Mouse (Mus musculus): ENCODE data around the gene Sumf1.

DNA sequence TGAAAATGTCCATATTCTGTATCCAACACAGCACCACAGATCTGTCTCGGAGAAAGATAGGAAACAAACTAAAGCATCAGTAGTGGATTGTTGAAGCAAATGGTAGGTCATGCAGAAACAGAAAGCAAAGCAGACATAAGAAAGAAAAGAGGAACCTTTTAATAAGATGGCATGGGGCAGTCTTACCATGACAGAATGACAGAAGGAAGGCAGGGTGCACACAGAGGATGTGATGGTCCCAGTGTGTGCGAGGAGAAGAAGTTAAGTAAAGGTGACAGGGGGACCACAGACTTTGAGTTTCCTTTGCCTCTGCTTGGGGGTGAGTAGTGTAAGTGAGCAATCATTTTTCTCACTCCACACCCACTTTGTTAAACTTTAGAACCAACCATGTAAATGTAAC, 6.3 kb downstream of the Sumf1 start:
- no peak for TF ChIP-seq USF1 (IDR thresholded peaks at IDR 0.05; ENCODE audit: low read depth, low read length)
- no peak for TF ChIP-seq UBTF (IDR thresholded peaks at IDR 0.05; ENCODE audit: low read depth, low read length)
- TF ChIP-seq GABPA (IDR thresholded peaks at IDR 0.05; ENCODE audit: insufficient replicate concordance, low read depth, low read length), result no peak
- TF ChIP-seq E2F4 (IDR thresholded peaks at IDR 0.05; ENCODE audit: insufficient replicate concordance, low read depth, low read length), result no peak
- no peak for TF ChIP-seq CTCF (conservative IDR thresholded peaks at IDR 0.05 in 1 of 2, IDR thresholded peaks at IDR 0.05 in 1 of 2; ENCODE audit: low read depth in 2 of 2, low read length in 2 of 2)
- no peak for TF ChIP-seq ETS1 (conservative IDR thresholded peaks at IDR 0.05; ENCODE audit: low read depth, low read length)
- TF ChIP-seq HCFC1 (IDR thresholded peaks at IDR 0.05; ENCODE audit: low read depth, low read length), result no peak
- TF ChIP-seq MEF2A (IDR thresholded peaks at IDR 0.05; ENCODE audit: borderline replicate concordance, low read depth, low read length), result no peak
- no peak for TF ChIP-seq POLR2A (IDR thresholded peaks at IDR 0.05; ENCODE audit: low read depth, low read length)
- no peak for TF ChIP-seq CHD2 (IDR thresholded peaks at IDR 0.05; ENCODE audit: low read length)

Measured in CH12.LX (cell line).